Mouse (Mus musculus): ENCODE results near the gene Ddx39b. TPM values are rescaled to one million over a fixed set of nuclear protein-coding genes. Genes with fewer than 3 reads are reported as not detected.
A peak's percentile ranks its signal among the peaks of the same experiment; 100 is the strongest.

The Ddx39b gene
- total and polyA plus RNA-seq, 3 experiments: 208 to 411 (median 242) TPM

DNA sequence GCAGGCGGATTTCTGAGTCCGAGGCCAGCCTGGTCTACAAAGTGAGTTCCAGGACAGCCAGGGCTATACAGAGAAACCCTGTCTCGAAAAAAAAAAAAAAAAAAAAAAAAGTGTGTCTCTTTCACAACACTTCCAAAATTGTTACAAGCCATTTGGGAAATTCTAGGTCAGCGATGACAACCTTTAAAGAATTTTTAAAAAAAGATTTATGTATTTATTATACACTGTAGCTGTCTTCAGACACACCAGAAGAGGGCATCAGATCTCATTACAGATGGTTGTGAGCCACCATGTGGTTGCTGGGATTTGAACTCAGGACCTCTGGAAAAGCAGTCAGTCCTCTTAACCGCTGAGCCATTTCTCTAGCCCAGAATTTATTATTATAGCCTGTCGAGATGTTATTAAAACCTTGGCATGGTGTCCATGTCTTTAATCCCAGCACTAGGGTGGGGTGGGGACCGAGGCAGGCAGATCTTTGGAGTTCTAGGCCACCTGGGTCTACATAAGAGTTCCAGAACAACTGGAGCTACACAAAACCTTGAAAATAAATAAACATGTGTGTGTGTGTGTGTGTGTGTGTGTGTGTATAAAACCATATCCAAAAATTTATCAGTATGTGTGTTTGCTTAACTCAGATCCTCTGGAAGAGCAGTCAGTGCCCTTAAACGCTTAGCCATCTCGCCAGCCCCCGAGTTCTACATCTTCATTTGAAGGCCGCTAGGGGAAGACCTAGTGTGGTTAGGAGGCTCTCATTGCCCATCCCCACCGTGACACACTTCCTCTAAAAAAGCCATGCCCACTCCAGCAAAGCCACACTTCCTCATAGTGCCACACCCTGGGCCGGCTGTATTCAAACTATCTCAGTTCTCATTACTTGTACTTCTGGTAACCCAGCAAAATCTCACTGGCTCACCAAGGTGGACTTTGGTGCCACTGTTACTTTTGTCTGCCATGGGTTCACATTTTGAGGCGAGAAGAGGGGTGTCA, 17.2 kb downstream of the Ddx39b start:
- DNase-seq (ENCODE audit: extremely low read depth): peak; percentile 100
- in situ Hi-C loops (cut with MboI; ENCODE audit: low pct_ligation_motif_present, low pct_unique_long_range_greater_than_20kb, low sequenced_read_pairs): no loop called here
- peaks cover 15 to 27% of the 10 kb centered on the region in 2 experiments for H3K4me1 ChIP-seq (ENCODE audit: control insufficient read depth in 1 of 2, insufficient read depth in 2 of 2)
- H3K27me3 ChIP-seq (replicated peaks): peaks cover 2% of the 10 kb centered on the region
- H3K9me3 ChIP-seq (replicated peaks; ENCODE audit: low read length): no peaks in the 10 kb centered on the region
- peaks cover 4% of the 10 kb centered on the region for H3K79me2 ChIP-seq (replicated peaks; ENCODE audit: control insufficient read depth, extremely low read depth, insufficient read depth, poor library complexity, severe bottlenecking)
- H3K36me3 ChIP-seq (replicated peaks in 1 of 2; ENCODE audit: control insufficient read depth in 1 of 2, insufficient read depth in 1 of 2, low read length in 1 of 2): peaks cover 6 to 8% of the 10 kb centered on the region in 2 experiments
- dilution Hi-C loops (cut with MboI; ENCODE audit: extremely low pct_ligation_motif_present, extremely low pct_unique_long_range_greater_than_20kb, low sequenced_read_pairs): no loop called here
- H3K4me3 ChIP-seq (replicated peaks in 1 of 3; ENCODE audit: low read depth in 2 of 3, low read length in 2 of 3, poor library complexity in 1 of 3): peak overlapping the region; percentile 8 to 35 (median 15)
- H3K4me2 ChIP-seq (ENCODE audit: insufficient read depth, low read depth, poor library complexity, severe bottlenecking): peak overlapping the region; percentile 53
- H3K9ac ChIP-seq (ENCODE audit: insufficient read depth, low read depth): peak overlapping the region; percentile 38; the same call in 1 of the 2 replicates
- H3K27ac ChIP-seq (ENCODE audit: insufficient read depth, low read depth): peak overlapping the region; percentile 73
- no peak; the same call in 1 of the 2 replicates for TF ChIP-seq JUN (IDR thresholded peaks at IDR 0.05; ENCODE audit: insufficient read depth, low read depth, low read length)
- peak; percentile 92 for TF ChIP-seq TBP (conservative IDR thresholded peaks at IDR 0.05; ENCODE audit: low read depth, low read length)
- 0 out of 2 replicates have a peak, but pooled peaks have one; percentile 55 for TF ChIP-seq KAT2A (IDR thresholded peaks at IDR 0.05; ENCODE audit: insufficient replicate concordance, low read length)
- TF ChIP-seq ETS1 (conservative IDR thresholded peaks at IDR 0.05; ENCODE audit: low read depth, low read length): peak; percentile 79
- no peak for TF ChIP-seq PAX5 (IDR thresholded peaks at IDR 0.05; ENCODE audit: low read length)
- TF ChIP-seq ZNF384 (IDR thresholded peaks at IDR 0.05; ENCODE audit: low read depth, low read length): peak; percentile 91
- peak; percentile 65 for TF ChIP-seq CHD2 (IDR thresholded peaks at IDR 0.05; ENCODE audit: low read length)
- TF ChIP-seq POLR2AphosphoS2 (IDR thresholded peaks at IDR 0.05; ENCODE audit: low read depth, low read length): 0 out of 2 replicates have a peak, but pooled peaks have one; percentile 68
- TF ChIP-seq MAZ (IDR thresholded peaks at IDR 0.05; ENCODE audit: low read depth, low read length): peak; percentile 89
- TF ChIP-seq ZMIZ1 (IDR thresholded peaks at IDR 0.05; ENCODE audit: low read depth, low read length): peak; percentile 75
- TF ChIP-seq USF2 (conservative IDR thresholded peaks at IDR 0.05; ENCODE audit: low read depth, low read length): no peak
- TF ChIP-seq EP300 (IDR thresholded peaks at IDR 0.05; ENCODE audit: low read length): peak; percentile 66
- no peak for TF ChIP-seq ZKSCAN1 (IDR thresholded peaks at IDR 0.05; ENCODE audit: borderline replicate concordance, low read depth, low read length)
- peak; percentile 81; the same call in 1 of the 2 replicates for TF ChIP-seq MYC (IDR thresholded peaks at IDR 0.05; ENCODE audit: low read depth, low read length)
- TF ChIP-seq HCFC1 (IDR thresholded peaks at IDR 0.05; ENCODE audit: low read depth, low read length): peak; percentile 83
- TF ChIP-seq USF1 (IDR thresholded peaks at IDR 0.05; ENCODE audit: low read depth, low read length): no peak; the same call in 1 of the 2 replicates
- TF ChIP-seq RAD21 (IDR thresholded peaks at IDR 0.05; ENCODE audit: low read depth, low read length): no peak; the same call in none of the 2 replicates
- TF ChIP-seq E2F4 (IDR thresholded peaks at IDR 0.05; ENCODE audit: insufficient replicate concordance, low read depth, low read length): 0 out of 2 replicates have a peak, but pooled peaks have one; percentile 16
- peak; percentile 85 for TF ChIP-seq TCF12 (IDR thresholded peaks at IDR 0.05; ENCODE audit: low read depth, low read length)
- TF ChIP-seq POLR2A (IDR thresholded peaks at IDR 0.05; ENCODE audit: low read depth, low read length): peak; percentile 84
- TF ChIP-seq CHD1 (IDR thresholded peaks at IDR 0.05; ENCODE audit: low read depth, low read length): peak; percentile 88; the same call in 1 of the 2 replicates
- TF ChIP-seq ELF1 (IDR thresholded peaks at IDR 0.05; ENCODE audit: low read depth, low read length): peak; percentile 95
- TF ChIP-seq JUND (conservative IDR thresholded peaks at IDR 0.05; ENCODE audit: low read depth, low read length): 0 out of 2 replicates have a peak, but pooled peaks have one; percentile 62
- peak; percentile 10; the same call in 1 of the 2 replicates for TF ChIP-seq RCOR1 (conservative IDR thresholded peaks at IDR 0.05; ENCODE audit: low read depth, low read length)
- TF ChIP-seq MEF2A (IDR thresholded peaks at IDR 0.05; ENCODE audit: borderline replicate concordance, low read depth, low read length): peak; percentile 88
- no peak; the same call in 1 of the 2 replicates for TF ChIP-seq GABPA (IDR thresholded peaks at IDR 0.05; ENCODE audit: insufficient replicate concordance, low read depth, low read length)
- TF ChIP-seq UBTF (IDR thresholded peaks at IDR 0.05; ENCODE audit: low read depth, low read length): peak; percentile 75; the same call in 1 of the 2 replicates
- peak; percentile 18 to 80; a peak in 2 of 4 replicates for TF ChIP-seq CTCF (conservative IDR thresholded peaks at IDR 0.05 in 1 of 2, IDR thresholded peaks at IDR 0.05 in 1 of 2; ENCODE audit: low read depth in 2 of 2, low read length in 2 of 2)
- peak; percentile 87 for TF ChIP-seq IRF4 (IDR thresholded peaks at IDR 0.05; ENCODE audit: low read depth, low read length)
- TF ChIP-seq MAX (IDR thresholded peaks at IDR 0.05; ENCODE audit: low read length): peak; percentile 85
- TF ChIP-seq ZC3H11A (IDR thresholded peaks at IDR 0.05; ENCODE audit: low read depth, low read length): no peak
- peak; percentile 84 for TF ChIP-seq NELFE (IDR thresholded peaks at IDR 0.05; ENCODE audit: low read depth, low read length)
- peak; percentile 88 for TF ChIP-seq MXI1 (IDR thresholded peaks at IDR 0.05; ENCODE audit: low read depth, low read length)
- peak; percentile 95 for TF ChIP-seq SIN3A (IDR thresholded peaks at IDR 0.05; ENCODE audit: low read length)
- TF ChIP-seq SMC3 (IDR thresholded peaks at IDR 0.05; ENCODE audit: low read depth, low read length): peak; percentile 36; the same call in 1 of the 2 replicates
- TF ChIP-seq MAFK (IDR thresholded peaks at IDR 0.05; ENCODE audit: insufficient replicate concordance, low read length): no peak

All from CH12.LX (cell line).